Mouse (Mus musculus): ENCODE results near the gene Tap2. TPM values are rescaled to one million over a fixed set of nuclear protein-coding genes. Genes with fewer than 3 reads are reported as not detected.

Tap2 gene
- total and polyA plus RNA-seq, 3 experiments = 54.8 to 121 (median 110) TPM

- Histone ChIP-seq H3K79me2 (replicated peaks; ENCODE audit: control insufficient read depth, extremely low read depth, insufficient read depth, poor library complexity, severe bottlenecking) (peaks cover 86% of the 10 kb centered on the region), H3K9ac (ENCODE audit: insufficient read depth, low read depth) (peak overlapping the region; percentile 100), H3K36me3 (replicated peaks in 1 of 2; ENCODE audit: control insufficient read depth in 1 of 2, insufficient read depth in 1 of 2, low read length in 1 of 2) (peaks cover 46 to 61% of the 10 kb centered on the region in 2 experiments), H3K4me2 (ENCODE audit: insufficient read depth, low read depth, poor library complexity, severe bottlenecking) (no peak overlapping the region), H3K4me3 (replicated peaks in 1 of 3; ENCODE audit: low read depth in 2 of 3, low read length in 2 of 3, poor library complexity in 1 of 3) (peak overlapping the region; percentile 98 to 100 (median 99)), H3K27me3 (replicated peaks) (no peaks in the 10 kb centered on the region), H3K27ac (ENCODE audit: insufficient read depth, low read depth) (peak overlapping the region; percentile 98), H3K4me1 (ENCODE audit: control insufficient read depth in 1 of 2, insufficient read depth in 2 of 2) (peaks cover 29 to 60% of the 10 kb centered on the region in 2 experiments), H3K9me3 (replicated peaks; ENCODE audit: low read length) (no peaks in the 10 kb centered on the region)
- dilution Hi-C loops (cut with MboI; ENCODE audit: extremely low pct_ligation_motif_present, extremely low pct_unique_long_range_greater_than_20kb, low sequenced_read_pairs) (no loop called here), in situ Hi-C loops (cut with MboI; ENCODE audit: low pct_ligation_motif_present, low pct_unique_long_range_greater_than_20kb, low sequenced_read_pairs) (no loop called here)
- DNase-seq (ENCODE audit: extremely low read depth) = no peak
- TF ChIP-seq TBP (conservative IDR thresholded peaks at IDR 0.05; ENCODE audit: low read depth, low read length) (no peak), ZNF384 (IDR thresholded peaks at IDR 0.05; ENCODE audit: low read depth, low read length) (no peak), GABPA (IDR thresholded peaks at IDR 0.05; ENCODE audit: insufficient replicate concordance, low read depth, low read length) (no peak), JUND (conservative IDR thresholded peaks at IDR 0.05; ENCODE audit: low read depth, low read length) (no peak), RCOR1 (conservative IDR thresholded peaks at IDR 0.05; ENCODE audit: low read depth, low read length) (no peak), ELF1 (IDR thresholded peaks at IDR 0.05; ENCODE audit: low read depth, low read length) (no peak), TCF12 (IDR thresholded peaks at IDR 0.05; ENCODE audit: low read depth, low read length) (no peak), IRF4 (IDR thresholded peaks at IDR 0.05; ENCODE audit: low read depth, low read length) (no peak), MYC (IDR thresholded peaks at IDR 0.05; ENCODE audit: low read depth, low read length) (no peak), HCFC1 (IDR thresholded peaks at IDR 0.05; ENCODE audit: low read depth, low read length) (no peak), MXI1 (IDR thresholded peaks at IDR 0.05; ENCODE audit: low read depth, low read length) (no peak), SIN3A (IDR thresholded peaks at IDR 0.05; ENCODE audit: low read length) (peak; percentile 51; the same call in 1 of the 2 replicates), PAX5 (IDR thresholded peaks at IDR 0.05; ENCODE audit: low read length) (no peak), CHD2 (IDR thresholded peaks at IDR 0.05; ENCODE audit: low read length) (no peak), MAX (IDR thresholded peaks at IDR 0.05; ENCODE audit: low read length) (no peak), CHD1 (IDR thresholded peaks at IDR 0.05; ENCODE audit: low read depth, low read length) (peak; percentile 46; the same call in 1 of the 2 replicates), UBTF (IDR thresholded peaks at IDR 0.05; ENCODE audit: low read depth, low read length) (peak; percentile 63; the same call in 1 of the 2 replicates), BHLHE40 (IDR thresholded peaks at IDR 0.05; ENCODE audit: low read depth, low read length) (no peak), KAT2A (IDR thresholded peaks at IDR 0.05; ENCODE audit: insufficient replicate concordance, low read length) (no peak), POLR2A (IDR thresholded peaks at IDR 0.05; ENCODE audit: low read depth, low read length) (no peak), JUN (IDR thresholded peaks at IDR 0.05; ENCODE audit: insufficient read depth, low read depth, low read length) (no peak), MEF2A (IDR thresholded peaks at IDR 0.05; ENCODE audit: borderline replicate concordance, low read depth, low read length) (0 out of 2 replicates have a peak, but pooled peaks have one; percentile 20), RAD21 (IDR thresholded peaks at IDR 0.05; ENCODE audit: low read depth, low read length) (no peak), ETS1 (conservative IDR thresholded peaks at IDR 0.05; ENCODE audit: low read depth, low read length) (no peak), POLR2AphosphoS2 (IDR thresholded peaks at IDR 0.05; ENCODE audit: low read depth, low read length) (no peak), ZMIZ1 (IDR thresholded peaks at IDR 0.05; ENCODE audit: low read depth, low read length) (no peak)
Measured at GRCm38 (mm10) chr17:34188010-34188409, 15.3 kb upstream of the Tap2 start.

Measured in CH12.LX (cell line).